Mouse (Mus musculus) ES-E14 (cell line): ENCODE measurements around the gene Gm20683. TPM values are rescaled to one million over a fixed set of nuclear protein-coding genes. Genes with fewer than 3 reads are reported as not detected.
A peak's percentile ranks its signal among the peaks of the same experiment; 100 is the strongest.

Experiments used
- DNase-seq: peaks from one replicate; pipeline ENCODE4 v3.0.0-alpha.2; 2013; ENCODE audit warnings: low read depth, low spot score
- H3K27ac ChIP-seq: 2 replicates; pipeline ENCODE4 v1.5.1; 2012; ENCODE audit warnings: low read depth, mild to moderate bottlenecking, low read length, moderate library complexity, mixed read lengths; ENCODE audit not compliant: poor library complexity, insufficient read depth, severe bottlenecking
- H3K36me3 ChIP-seq: 2 replicates; pipeline ENCODE4 v1.6.1; 2012; ENCODE audit warnings: mild to moderate bottlenecking, low read length, moderate library complexity, mixed read lengths; ENCODE audit not compliant: control insufficient read depth, poor library complexity, insufficient read depth, severe bottlenecking
- H3K4me1 ChIP-seq, 2 experiments: fragments of 150-350 bp in 1 of 2; sonication (generic) in 1 of 2; 2 replicates each; pipeline ENCODE4 v1.6.1; 2012; ENCODE audit warnings: low read length in 2 of 2, mild to moderate bottlenecking in 1 of 2, mixed read lengths in 1 of 2; ENCODE audit not compliant: control insufficient read depth in 2 of 2, insufficient read depth in 2 of 2, poor library complexity in 1 of 2
- H3K4me3 ChIP-seq, 2 experiments: fragments of 150-350 bp in 1 of 2; sonication (generic) in 1 of 2; 2 replicates each; pipeline ENCODE4 v1.5.1; 2012; ENCODE audit warnings: low read length in 2 of 2, low read depth in 1 of 2, mild to moderate bottlenecking in 1 of 2, mixed read lengths in 1 of 2; ENCODE audit not compliant: insufficient read depth in 1 of 2, poor library complexity in 1 of 2, severe bottlenecking in 1 of 2
- H3K9ac ChIP-seq: 2 replicates; pipeline ENCODE4 v1.6.1; 2012; ENCODE audit warnings: low read depth, mild to moderate bottlenecking, low read length, mixed read lengths; ENCODE audit not compliant: poor library complexity, insufficient read depth, severe bottlenecking
- H3K9me3 ChIP-seq: fragments of 150-350 bp; sonication (generic); 2 replicates; pipeline ENCODE4 v1.6.1; 2012; ENCODE audit warnings: low read depth, mild to moderate bottlenecking, low read length; ENCODE audit not compliant: control insufficient read depth, insufficient read depth
- CHD2 ChIP-seq: IDR thresholded peaks from 2 replicates; pipeline ENCODE4 v1.6.1; 2014; ENCODE audit warnings: mild to moderate bottlenecking, low read depth, low read length, inconsistent platforms
- HCFC1 ChIP-seq: IDR thresholded peaks from 2 replicates; pipeline ENCODE4 v1.6.1; 2012; ENCODE audit warnings: low read length, inconsistent platforms, borderline replicate concordance; ENCODE audit not compliant: insufficient read depth
- MAFK ChIP-seq: IDR thresholded peaks from 2 replicates; pipeline ENCODE4 v1.6.1; 2014; ENCODE audit warnings: mild to moderate bottlenecking, low read depth, low read length, inconsistent platforms; ENCODE audit not compliant: insufficient read depth
- ZC3H11A ChIP-seq: IDR thresholded peaks from 2 replicates; pipeline ENCODE4 v1.6.1; 2012; ENCODE audit warnings: low read depth, mild to moderate bottlenecking, inconsistent platforms, low read length, borderline replicate concordance
- ZNF384 ChIP-seq: IDR thresholded peaks from 2 replicates; pipeline ENCODE4 v1.6.1; 2012; ENCODE audit warnings: low read depth, low read length, inconsistent platforms
- in situ Hi-C, 2 experiments: fragments of 600-800 bp; cut with MboI; formaldehyde crosslinking; loops; one replicate each; pipeline ENCODE4 v1.15.1; 2025; ENCODE audit warnings: low sequenced_read_pairs in 2 of 2, inconsistent platforms in 1 of 2; ENCODE audit not compliant: unreplicated experiment in 2 of 2
- total RNA-seq: library from RNA; depleted of rRNA; stranded (reverse); fragments of 300-350 nt; gene quantifications from 2 replicates; pipeline ENCODE4 v1.2.3, GENCODE M21; 2012

The Gm20683 gene
- total RNA-seq, 1 experiment: 2.0 TPM

DNA sequence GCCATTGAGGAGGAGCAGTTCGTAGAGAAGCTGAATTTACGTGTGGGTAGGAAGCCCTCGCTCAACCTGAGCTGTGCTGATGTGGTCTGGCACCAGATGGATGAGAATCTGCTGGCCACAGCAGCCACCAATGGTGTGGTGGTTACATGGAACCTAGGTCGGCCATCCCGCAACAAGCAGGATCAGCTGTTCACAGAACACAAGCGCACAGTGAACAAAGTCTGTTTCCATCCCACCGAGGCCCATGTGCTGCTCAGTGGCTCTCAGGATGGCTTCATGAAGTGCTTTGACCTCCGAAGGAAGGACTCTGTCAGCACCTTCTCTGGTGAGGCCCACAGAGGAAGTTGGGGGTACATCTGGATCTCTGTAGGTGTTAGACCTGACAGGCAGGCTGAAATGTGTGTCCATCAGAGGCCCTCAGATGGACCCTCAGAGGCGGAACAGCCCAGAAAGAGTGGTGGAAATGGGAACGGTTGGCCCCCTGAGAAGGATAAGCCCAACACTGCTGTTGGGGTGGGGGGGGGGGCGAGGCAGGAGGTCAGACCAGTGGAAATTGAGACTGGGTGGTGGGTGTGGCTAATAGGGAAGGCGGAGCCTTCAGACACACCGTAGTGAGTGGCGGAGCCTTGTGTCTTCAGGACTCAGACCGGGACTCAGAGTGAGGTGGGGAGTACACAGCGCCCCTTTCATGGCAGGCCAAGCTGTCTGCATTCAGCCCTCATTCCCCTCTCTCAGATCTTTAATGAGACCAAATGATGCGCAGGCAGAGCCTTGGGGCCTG lies 17.0 kb downstream of the Gm20683 start:
- H3K27ac ChIP-seq: no peak overlapping the region
- TF ChIP-seq ZNF384 (no peak), MAFK (no peak), ZC3H11A (no peak), CHD2 (no peak), HCFC1 (no peak)
- H3K4me3 ChIP-seq: peak overlapping the region; percentile 78 to 98
- H3K9ac ChIP-seq: peak overlapping the region; percentile 78
- in situ Hi-C loops: no loop called here
- no peak for DNase-seq
- peaks cover 23% of the 10 kb centered on the region; the same call in 1 of the 2 replicates for H3K36me3 ChIP-seq
- H3K4me1 ChIP-seq: peaks cover 0 to 23% of the 10 kb centered on the region in 2 experiments; a peak in 2 of 4 replicates
- no peaks in the 10 kb centered on the region for H3K9me3 ChIP-seq

DNA sequence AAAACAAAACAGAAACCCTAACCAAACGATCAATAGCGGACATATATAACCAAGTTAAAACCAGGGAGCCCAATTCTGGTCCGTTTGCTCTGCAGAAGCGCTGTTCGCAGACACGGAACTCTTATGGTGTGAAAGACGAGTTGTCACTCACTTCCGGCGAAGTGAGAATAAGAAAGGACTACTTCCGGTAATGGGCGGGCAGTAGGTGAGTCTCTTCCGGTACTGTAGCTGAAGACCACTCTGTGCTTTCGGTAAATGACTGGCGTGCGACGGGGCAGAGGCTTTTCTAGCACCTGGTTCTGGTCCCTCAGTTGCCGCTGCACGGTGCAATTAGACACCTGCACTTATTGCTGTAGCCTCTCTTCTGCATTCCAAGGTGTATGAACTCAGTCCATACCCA lies 18.1 kb downstream of the Gm20683 start, which contains the start of gene Wdr24:
Gene Wdr24 (plus strand): TSS at position 176 of the 400 bp plus-strand sequence.
- in situ Hi-C loops: no loop called here
- Histone ChIP-seq H3K4me3 (peak within 1 kb of the TSS; percentile 78 to 98), H3K36me3 (peaks cover 22% of the 10 kb centered on the region; the same call in 1 of the 2 replicates), H3K27ac (no peak within 1 kb of the TSS), H3K4me1 (peaks cover 0 to 27% of the 10 kb centered on the region in 2 experiments; a peak in 2 of 4 replicates), H3K9ac (peak within 1 kb of the TSS; percentile 78), H3K9me3 (no peaks in the 10 kb centered on the region)
- peak; percentile 86 for DNase-seq
- TF ChIP-seq ZC3H11A (no peak), HCFC1 (peak; percentile 82)

- H3K27ac ChIP-seq: no peak overlapping the region
- TF ChIP-seq CHD2: no peak
- no peak for TF ChIP-seq ZNF384
- no peak for TF ChIP-seq MAFK
- no peak for TF ChIP-seq HCFC1
- no peaks in the 10 kb centered on the region for H3K9me3 ChIP-seq
- peak overlapping the region; percentile 61 to 67 for H3K4me3 ChIP-seq
- no peak for DNase-seq
- in situ Hi-C loops: no loop called here
- H3K4me1 ChIP-seq: peaks cover 2 to 11% of the 10 kb centered on the region in 2 experiments; a peak in 2 of 4 replicates
- peak overlapping the region; percentile 29 for H3K9ac ChIP-seq
- H3K36me3 ChIP-seq: no peaks in the 10 kb centered on the region
These were observed 22.4 kb downstream of the Gm20683 start for GRCm38 (mm10) chr17:25818851-25819780.

- H3K4me3 ChIP-seq: no peak overlapping the region
- TF ChIP-seq CHD2 (no peak), ZC3H11A (no peak), MAFK (no peak), ZNF384 (no peak), HCFC1 (no peak)
- H3K9ac ChIP-seq: no peak overlapping the region
- in situ Hi-C loops: no loop called here
- DNase-seq: no peak
- H3K4me1 ChIP-seq: peaks cover 2 to 9% of the 10 kb centered on the region in 2 experiments; a peak in 2 of 4 replicates
- no peaks in the 10 kb centered on the region for H3K36me3 ChIP-seq
- H3K27ac ChIP-seq: no peak overlapping the region
- H3K9me3 ChIP-seq: no peaks in the 10 kb centered on the region
These were observed 23.9 kb downstream of the Gm20683 start for GRCm38 (mm10) chr17:25817662-25818061.
